Mouse (Mus musculus) v-Abl transformed pro-B cells (cell line): ENCODE measurements around the gene Cutal.

Experiments used
- in situ Hi-C, 2 experiments: fragments of 400-800 bp; cut with MboI; formaldehyde crosslinking; loops; one replicate each; pipeline ENCODE4 v1.15.1; 2025; ENCODE audit not compliant: unreplicated experiment in 2 of 2

Gene Cutal

DNA sequence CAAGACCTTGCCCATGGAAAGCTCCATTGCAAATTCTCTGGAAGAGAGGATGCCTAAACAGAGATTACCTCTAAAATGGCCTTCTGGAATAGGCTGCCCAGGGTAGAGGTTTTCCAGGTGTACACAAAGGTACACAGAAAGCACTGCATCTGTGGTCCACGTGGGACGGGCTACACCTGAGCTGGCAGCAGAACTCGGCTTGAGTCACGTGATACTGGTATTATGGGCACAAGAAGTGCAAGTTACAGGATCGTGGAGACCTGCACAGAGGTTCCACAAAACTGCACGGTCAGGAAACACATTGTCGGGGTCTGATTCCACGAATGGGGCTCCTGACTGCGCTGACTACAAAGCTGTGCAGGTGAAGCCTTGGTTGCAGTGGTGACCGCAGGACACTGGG, 5.9 kb downstream of the Cutal start:
- in situ Hi-C loops: no loop called here

DNA sequence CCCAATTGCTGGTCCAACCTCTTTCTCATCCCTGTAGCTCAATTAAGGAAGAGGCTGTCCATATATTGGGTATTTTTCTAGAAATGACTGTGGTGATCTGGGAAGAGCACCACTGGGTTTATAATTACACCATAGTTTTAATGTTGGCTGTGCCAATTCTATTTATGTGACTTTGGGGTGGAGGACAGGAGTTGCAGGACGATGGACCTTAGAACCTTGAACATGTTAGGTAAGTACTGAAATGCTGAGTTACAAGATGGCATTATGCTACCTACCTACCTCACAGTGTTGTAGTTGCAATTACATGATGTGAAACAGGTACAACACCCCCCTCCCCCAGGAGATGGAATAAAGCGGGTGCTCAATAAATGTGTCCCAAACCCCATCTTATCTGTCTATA, 8.6 kb downstream of the Cutal start:
- in situ Hi-C loops: no loop called here

DNA sequence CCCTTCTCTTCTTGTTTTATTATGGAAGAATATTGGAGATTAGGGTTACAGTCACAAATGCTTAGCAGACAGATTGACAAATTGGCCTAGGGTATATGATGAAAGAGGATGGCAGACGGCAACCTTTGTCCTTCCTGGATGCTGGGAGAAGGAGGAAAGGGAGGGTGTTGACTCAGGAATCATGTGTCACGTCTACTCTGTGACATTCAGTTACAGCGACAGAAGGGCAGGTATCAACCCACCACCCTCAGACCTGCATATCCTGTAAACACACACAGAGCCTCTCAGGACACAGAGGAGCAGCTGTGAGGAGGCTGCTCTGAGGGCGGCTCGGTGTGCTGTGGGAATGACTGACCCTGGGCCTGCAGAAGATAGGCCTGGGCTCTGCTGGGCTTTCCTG, 9.0 kb downstream of the Cutal start:
- in situ Hi-C loops: no loop called here

DNA sequence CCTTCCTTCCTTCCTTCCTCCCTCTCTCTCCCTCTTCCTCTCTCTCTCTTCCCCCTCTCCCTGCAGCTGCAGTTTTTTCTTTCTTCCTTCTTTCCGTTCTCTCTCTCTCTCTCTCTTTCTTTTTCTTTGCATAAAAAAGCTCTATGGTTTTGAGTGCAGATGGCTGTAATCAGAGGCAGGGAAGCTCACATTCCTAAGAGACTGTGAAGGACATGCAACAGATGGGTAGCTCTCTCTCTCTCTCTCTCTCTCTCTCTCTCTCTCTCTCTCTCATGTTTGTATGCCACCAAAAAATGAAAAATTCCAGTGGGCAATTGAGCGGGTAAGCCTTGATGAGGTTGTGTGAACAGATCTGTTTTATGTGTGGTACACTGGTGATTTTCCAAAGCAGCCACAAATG, 10.0 kb downstream of the Cutal start:
- in situ Hi-C loops: no loop called here

DNA sequence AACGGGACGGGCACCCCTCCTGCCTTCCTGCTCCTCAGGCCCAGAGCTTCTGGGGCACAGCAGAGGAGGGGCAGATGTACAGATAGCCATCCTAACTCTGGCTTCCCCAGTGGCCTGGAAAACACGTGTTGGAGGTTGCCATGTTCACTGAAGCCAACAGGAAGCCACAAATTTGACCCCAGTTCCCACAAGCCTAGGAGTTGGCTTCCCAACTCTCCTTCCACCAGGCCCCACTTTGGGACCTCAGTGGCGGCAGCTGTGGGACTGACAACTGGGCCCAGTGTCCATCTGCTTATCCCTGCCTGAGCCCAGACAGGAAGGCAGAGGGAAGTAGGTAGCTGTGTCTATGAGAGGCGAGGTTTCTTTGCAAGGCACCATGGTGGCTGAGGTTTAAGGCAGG, 19.8 kb downstream of the Cutal start:
- in situ Hi-C loops: no loop called here

DNA sequence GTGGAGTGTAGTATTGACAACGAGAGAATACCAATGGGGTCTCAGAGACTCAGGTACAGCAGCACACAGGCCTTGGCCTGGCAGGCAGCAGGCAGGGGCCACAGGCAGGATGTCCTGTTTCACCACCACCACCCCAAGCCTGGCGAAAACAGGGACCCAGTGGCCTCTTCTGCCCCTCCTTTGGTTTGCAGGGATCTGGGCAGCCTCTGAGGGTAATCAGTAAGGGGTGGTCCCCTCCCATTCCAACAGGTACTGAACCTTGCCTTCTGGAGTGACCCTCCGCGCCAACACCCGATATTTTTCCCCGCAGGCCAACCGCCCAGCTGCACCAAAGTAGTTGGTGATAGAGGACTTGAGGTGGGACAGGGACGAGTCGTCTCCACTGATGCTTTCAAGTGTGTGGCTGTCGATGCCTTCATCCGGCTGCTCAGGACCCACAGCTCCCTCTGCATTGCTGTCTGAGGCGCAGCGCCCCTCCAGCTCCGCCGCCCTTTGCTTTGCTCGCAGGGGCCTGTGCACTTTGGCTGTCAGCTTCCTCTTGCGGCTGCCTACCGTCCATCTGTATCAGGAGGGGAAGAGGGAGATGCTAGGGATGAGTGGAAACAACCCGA, 21.4 kb downstream of the Cutal start:
- in situ Hi-C loops: no loop called here

DNA sequence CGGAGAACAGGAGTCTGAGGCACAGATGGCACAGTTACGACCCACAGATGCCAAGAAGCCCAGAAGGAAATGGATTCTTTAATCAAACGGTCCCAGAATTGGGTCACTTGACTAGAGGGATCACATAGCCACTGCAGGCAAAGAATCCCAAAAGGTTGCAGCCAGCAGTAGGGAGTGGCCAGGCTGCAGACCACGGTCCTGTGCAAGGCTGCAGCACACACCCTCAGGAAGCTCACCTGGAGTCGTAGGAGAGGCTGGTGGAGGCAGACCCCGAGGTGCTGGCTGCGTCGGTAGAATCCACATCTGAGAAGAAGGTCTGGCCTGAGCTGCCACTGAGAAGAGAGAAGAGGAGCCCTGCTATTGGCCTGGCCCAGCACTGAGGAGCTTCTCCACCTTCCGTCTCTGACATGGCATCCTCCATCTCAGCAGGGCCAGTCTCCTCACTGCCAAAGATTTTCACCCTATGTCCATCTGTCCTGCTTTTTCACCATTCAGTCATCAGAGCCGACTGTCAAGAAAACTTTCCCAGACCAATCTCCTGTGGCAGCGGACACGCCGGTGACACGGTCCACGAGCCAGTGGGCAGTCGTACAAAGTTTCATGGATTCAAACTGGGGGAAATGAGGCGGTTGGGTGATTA, 22.7 kb downstream of the Cutal start:
- in situ Hi-C loops: no loop called here

DNA sequence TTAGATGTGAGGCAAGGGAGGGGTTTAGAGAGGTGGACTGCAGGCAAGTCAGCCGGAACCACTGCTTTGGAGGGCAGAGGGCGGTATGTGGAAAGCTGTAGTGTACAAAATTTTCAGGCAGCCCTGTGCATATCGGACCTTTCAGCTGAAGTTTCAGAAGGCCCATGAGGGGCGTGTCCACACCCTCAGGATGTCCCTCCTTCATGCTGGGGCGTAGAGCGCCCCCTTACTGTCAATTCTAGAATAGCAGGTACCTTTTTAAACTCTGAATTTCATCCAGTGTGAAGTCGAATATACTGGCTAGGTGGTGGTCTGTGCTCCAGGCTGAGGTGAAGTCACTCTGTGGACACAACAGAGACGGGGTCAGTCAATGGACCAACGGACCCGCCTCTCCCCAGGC, 23.6 kb downstream of the Cutal start:
- in situ Hi-C loops: no loop called here

DNA sequence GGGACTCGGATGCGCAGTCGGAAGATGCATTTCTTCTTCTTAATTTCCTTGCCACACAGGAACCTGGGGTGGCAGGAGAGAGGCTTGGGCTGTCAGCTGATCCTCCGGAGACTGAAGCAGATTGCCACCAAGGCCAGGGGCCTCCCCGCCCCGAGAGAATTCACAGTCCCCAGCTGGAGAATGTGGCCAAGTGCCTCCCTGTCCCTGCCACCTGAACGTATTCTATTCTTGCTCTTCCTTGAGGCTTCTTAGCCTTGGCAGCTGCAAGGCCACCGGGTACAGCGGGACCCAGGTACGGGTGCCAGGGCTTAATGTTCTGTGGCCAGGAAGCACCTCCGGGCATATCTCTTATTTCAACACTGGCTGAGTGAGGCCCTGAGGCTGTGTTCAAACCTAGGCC, 25.5 kb downstream of the Cutal start:
- in situ Hi-C loops: loop anchor here (5.0 to 10.0 kb wide), 2 partner anchors 63 to 115 kb away; partner anchors contain the start of gene Traf1 (in 2 of the 2)

DNA sequence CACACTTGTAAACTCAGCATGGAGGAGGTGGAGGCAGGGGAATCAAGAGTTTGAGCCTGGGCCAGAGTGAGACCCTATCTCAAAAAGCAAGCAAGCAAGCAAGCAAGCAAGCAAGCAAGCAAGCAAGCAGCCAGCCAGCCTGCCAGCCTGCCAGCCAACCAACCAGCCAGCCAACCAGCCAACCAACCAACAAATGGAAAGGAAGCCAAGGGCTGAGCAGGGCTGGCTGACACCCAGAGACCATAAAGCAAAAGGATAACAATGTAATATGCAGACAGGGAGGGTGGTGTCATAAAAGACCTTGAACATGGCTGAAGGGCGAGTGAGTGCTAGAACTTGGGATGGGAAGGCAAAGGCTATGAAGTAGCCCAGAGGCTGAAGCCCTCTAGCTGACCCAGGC, 26.2 kb downstream of the Cutal start:
- in situ Hi-C loops: loop anchor here (5.0 to 10.0 kb wide), 2 partner anchors 62 to 116 kb away; partner anchors contain the start of gene Traf1 (in 2 of the 2)

DNA sequence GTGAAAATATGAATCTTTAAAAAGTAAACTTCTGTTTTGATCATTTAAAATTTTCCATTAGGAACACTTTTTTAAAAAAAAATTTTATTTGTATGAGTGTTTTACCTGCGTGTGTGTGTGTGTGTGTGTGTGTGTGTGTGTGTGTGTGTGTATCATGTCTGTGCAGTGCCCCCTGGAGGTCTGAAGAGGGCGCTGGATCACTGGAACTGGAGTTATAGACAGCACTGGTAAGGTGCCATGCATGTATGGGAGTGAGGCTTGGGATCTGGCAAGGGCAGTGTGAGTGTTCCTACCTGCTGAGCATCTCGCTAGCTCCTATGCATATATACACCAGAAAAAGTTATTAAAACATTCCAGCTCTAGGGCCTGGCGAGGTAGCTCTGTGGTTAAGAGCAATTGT, 27.5 kb downstream of the Cutal start:
- in situ Hi-C loops: loop anchor here (5.0 to 10.0 kb wide), 2 partner anchors 61 to 117 kb away; partner anchors contain the start of gene Traf1 (in 2 of the 2)

DNA sequence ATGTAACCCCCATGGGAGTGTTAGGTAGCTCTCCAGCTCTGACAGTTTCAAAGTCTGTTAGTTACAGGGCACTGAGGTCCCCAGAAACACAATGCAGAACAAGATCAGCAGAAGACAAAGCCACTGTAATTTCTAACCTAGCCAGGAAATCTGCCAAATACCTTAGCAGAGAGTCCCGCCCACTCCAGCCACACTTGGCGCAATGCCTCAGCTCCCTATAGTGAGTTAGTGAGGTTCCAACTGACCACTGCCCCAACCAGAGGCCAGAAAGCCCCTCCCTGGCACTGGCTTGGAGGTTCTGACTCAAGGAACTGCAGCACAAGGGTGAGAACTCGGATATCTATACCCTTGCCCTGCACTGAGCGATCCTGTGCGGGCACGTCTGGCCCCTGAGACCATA, 28.5 kb downstream of the Cutal start:
- in situ Hi-C loops: loop anchor here (5.0 to 10.0 kb wide), 2 partner anchors 60 to 118 kb away; partner anchors contain the start of gene Traf1 (in 2 of the 2)

DNA sequence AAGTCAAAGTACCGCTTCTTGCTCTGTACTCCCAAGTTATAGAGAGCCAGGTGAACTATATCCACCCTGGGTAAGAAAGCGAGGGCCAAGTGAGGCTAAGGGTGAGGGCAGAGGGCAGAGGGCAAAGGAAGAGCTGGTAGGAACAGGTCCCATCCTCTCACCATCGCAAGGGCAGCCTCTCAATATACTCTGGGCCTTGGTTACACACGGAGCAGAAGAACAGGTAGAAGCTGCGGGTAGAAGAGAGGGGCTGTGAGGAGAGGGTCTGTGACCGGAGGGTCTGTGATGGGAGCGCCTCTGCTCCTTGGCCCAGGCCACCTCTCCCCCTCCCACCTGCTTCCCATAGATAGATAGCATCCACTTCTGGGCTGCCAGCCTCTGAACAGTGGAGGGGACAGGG, 29.0 kb downstream of the Cutal start:
- in situ Hi-C loops: loop anchor here (5.0 to 10.0 kb wide), 2 partner anchors 59 to 118 kb away; partner anchors contain the start of gene Traf1 (in 2 of the 2)

DNA sequence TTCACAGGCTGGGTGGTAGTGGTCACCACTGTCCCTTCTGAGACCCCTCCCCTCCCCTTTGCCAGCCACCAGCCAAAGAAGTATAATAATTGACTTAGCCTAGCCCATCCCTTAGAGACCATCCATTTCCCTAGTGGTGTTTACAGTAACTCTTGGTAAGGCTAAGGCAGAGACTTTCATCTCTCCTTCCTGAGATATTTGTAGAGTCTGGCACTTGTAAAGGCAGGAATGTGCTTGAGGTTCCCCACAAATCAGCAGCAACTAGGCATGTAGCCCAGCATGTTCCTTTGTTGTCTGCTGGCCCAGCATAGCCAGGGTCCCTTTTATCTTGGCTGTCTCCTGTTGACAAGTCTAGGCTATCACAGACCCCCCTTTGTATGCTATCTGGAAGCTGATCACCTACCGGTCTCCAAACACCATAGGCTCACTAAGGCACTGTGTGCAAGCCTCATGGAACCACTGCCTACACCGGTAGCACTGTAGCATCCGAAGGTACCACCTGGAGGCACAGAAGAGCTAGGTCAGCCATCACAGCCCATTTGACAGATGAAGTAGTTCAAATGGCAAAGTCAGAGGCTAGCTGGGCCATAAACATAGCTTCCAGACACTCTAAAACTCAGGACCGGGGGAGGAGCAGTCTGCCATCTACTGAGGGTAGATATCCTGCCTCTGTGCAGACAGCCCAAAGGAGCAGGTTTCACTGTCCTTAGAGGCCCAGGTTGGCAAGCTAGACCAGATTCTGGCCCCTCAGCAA, 29.6 kb downstream of the Cutal start:
- in situ Hi-C loops: loop anchor here (5.0 to 10.0 kb wide), 2 partner anchors 58 to 119 kb away; partner anchors contain the start of gene Traf1 (in 2 of the 2)

DNA sequence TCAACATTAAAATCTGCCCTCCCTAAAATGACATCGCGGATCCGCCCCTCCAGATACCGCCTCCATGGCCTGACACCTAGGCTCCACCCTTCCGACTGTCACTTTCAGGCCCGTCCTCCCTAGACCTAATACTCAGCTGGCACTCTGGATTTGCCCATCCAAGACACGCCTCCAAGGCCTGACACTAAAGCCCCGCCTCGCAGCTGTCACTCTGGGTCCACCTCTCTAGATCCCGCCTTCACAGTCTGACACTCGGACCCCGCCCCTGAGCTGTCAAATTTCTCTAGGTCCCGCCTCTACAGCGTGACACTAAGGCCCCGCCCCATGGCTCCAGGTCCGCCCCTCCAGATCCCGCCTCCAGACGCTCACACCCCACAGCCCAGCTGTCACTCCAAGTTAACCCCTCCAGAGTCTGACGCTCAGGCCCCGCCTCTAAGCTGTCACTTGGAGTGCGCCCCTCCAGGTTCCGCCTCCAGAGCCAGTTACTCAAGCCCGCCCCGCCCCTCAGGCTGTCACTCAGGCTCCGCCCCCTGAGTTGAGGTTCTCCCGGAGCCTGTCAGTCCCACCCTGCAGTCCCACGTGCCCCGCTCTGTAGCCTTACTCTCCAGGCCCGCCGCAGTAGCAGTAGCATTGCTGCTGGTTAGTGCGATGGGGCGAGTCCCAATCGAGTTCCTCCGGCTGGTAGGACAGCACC, 30.8 kb downstream of the Cutal start:
- in situ Hi-C loops: loop anchor here (5.0 to 10.0 kb wide), 2 partner anchors 57 to 120 kb away; partner anchors contain the start of gene Traf1 (in 2 of the 2)

DNA sequence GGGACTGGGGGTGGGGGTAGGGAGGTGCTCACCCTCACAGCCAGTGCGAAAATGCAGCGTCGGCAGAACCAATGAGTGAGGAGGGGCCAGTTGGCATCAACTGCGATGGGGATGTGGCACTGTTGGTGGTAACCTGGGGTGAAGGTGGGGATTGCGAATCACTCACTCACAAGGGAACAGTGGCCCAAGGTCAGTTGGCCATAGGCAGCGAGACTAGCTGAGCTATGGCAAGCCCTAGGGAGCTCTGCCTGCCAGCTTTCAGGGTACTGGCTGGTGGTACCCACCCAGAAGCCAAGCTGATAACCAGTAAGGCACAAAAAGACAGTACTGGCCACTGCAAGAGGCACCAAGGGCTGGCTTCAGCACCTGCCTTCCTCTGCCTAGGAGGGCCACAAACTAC, 32.2 kb downstream of the Cutal start:
- in situ Hi-C loops: loop anchor here in 1 of 2 experiments (10.0 kb wide), 1 partner anchor 122 kb away; no protein-coding TSS in a partner anchor

DNA sequence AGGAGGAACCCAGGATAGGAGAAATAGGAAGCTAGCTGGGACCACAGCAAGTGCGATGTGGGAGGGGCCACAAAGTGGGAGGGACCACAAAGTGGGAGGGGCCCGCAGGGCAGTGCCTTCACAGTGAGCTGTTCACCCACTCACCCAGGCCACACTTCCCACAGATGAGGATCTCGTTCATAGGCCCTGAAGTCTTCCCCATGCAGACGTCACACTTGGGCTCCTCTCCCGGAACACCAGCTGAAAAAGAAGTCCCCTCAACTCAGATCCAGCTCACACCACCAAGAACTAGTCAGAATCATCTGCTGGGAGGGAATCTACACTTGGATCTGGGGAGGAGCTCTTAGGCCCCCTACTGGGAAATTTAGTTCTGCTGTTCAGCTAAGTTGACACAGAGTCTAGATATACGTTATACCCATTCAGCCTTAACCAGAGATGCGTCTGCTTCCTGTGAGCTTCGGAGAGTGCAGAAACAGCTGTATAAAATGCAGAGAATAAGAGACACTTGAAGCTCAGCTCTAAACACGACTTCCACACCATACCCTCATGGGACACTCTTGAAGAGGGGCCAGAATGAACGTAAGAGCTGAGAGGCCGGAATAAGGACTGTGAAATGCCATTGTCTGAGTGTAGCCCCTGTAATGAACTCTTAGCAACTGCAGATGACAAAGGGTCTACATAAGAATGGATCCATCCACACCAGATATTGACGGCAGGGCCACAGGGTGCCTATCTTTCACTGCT, 32.8 kb downstream of the Cutal start:
- in situ Hi-C loops: loop anchor here in 1 of 2 experiments (10.0 kb wide), 1 partner anchor 122 kb away; no protein-coding TSS in a partner anchor

DNA sequence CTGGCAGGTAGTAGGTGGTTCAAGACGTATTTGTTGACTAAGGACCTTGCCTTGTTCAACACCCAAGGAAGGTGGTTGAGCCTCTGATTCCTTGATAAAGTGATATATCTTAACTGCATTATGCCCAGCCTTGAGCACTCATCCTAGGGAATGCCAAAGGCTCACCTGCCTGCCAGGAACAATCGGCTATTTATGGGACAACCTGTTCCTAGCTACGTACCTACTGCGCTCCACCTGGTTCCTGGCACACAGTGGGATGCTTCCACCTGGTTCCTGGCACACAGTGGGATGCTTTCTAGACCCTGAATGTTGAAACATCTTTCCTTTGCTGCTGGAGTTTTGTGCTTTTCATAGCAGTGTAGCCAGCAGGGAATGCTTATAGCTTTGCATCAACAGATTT, 35.5 kb downstream of the Cutal start:
- in situ Hi-C loops: loop anchor here in 1 of 2 experiments (10.0 kb wide), 1 partner anchor 125 kb away; no protein-coding TSS in a partner anchor

DNA sequence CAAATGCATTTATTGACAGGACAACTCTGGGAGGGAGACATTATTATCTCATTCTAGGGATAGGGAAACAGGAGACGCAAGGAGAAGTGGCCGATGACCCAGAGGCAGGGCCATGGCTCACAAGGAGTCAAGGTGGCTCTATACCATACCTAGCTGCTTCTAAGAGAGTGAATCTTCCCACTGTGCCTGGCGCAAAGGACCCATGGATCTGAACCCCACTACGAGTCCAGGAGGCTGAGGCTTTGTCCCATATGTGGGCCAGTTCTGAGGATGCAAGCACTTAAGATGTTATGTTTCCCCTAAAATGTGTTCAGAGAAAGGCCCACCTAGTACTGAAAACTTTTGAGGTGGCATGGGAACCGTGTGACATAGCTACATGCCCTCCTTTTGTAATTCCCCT, 37.7 kb downstream of the Cutal start:
- in situ Hi-C loops: no loop called here

DNA sequence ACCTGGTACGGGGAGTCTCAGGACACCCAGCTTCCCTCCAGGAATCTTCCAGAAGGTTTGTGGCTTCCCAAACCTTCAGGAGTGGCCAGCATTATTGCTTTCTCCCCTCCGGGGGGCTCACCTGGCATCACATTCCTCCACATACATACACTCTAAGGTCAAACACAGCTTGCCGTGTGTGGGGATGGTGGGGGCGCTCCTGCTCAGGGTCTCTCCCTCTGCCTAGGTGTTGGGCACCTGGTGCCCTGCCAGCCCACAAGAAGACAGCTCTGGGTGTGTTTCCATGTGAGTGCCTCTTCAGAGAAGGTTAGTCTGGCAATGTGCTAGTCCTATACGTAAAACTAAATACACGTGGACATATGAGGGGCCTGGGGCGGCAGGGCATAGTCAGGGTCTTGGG, 38.4 kb downstream of the Cutal start:
- in situ Hi-C loops: no loop called here
